Mouse (Mus musculus): ENCODE results near the gene Spr.
"Not testable (repeated sequence)": the region's sequence is repeated elsewhere in the genome, so short reads cannot be mapped to it uniquely, and the experiment has no call there.

Spr gene

DNA sequence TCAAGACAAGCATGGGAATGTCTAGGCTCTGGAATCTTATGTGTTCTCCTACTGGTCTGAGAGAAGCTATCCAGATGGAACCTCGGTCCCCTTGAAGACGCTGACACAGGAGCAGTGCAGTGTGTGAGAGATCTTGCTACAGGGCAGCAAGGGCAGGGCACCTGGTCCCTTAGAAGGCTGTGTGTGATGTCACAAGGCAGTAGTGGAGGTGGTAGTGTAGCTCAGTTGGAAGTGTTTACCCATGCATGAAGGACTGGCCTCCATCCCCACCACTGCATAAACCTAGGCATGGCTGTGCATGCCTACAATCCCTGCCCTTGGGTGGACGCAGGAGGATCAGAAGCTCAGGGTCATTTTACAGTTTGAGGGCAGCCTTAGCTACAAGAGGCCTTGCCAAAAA, 5.3 kb downstream of the Spr start:
- not testable (repeated sequence) for DNase-seq (ENCODE audit: extremely low read depth, low read depth)

DNA sequence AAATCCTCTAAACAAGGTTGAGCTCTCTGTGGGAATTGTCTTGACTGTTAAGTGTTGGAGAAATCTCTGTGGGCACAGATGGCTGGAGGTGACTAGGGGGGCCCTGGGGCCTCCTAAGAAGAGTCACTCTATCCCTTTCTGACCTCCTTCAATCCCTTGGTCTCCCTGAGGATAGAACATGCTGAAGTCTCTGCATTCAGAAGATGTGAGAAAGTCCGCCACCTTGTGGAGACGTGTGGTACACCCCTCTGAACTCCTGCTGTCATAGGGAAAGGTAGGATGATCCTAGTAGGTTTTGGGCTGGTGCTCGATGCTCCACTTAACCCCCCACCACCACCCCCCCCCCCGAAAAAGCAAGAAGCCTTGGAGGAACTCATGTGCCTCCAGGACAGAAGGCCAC, 5.9 kb downstream of the Spr start:
- DNase-seq (ENCODE audit: extremely low read depth, low read depth): no peak

GRCm38 (mm10) chr6:85117545-85118511, 19.7 kb downstream of the Spr start:
- DNase-seq (ENCODE audit: extremely low read depth, low read depth): peak; percentile 26

- no peak for DNase-seq (ENCODE audit: extremely low read depth, low read depth)
These were observed 32.4 kb downstream of the Spr start for GRCm38 (mm10) chr6:85105033-85105615.

DNA sequence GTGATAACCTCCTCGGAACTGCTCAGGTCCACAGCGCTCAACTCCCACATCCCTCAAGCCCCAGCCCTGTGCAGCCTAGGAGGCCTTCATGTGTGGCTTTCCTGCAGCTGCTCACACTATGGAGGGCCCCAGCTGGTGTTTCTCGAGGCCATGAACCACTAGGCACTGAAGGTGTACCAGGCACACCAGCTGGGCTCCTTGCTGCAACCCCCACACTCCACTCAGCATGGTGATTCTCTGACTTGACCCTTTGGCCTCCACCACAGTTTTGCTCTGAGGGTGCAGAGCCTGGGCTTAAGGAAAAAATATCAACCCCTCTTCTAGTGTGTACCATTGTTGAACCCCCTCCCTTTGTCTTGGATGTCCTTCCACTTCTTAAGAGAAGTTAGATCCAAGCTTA, 34.2 kb downstream of the Spr start:
- DNase-seq (ENCODE audit: extremely low read depth, low read depth): no peak

- DNase-seq (ENCODE audit: extremely low read depth, low read depth): no peak
These were observed 41.1 kb downstream of the Spr start for GRCm38 (mm10) chr6:85096441-85096840.

GRCm38 (mm10) chr6:85087425-85087824, 50.1 kb downstream of the Spr start:
- no peak for DNase-seq (ENCODE audit: extremely low read depth, low read depth)

GRCm38 (mm10) chr6:85086645-85087044, 50.9 kb downstream of the Spr start:
- DNase-seq (ENCODE audit: extremely low read depth, low read depth): no peak
